Mouse (Mus musculus) kidney, postnatal 0 days (tissue): ENCODE results near the gene Gm20388. TPM values are rescaled to one million over a fixed set of nuclear protein-coding genes. Genes with fewer than 3 reads are reported as not detected.

Experiments
- ATAC-seq: fragments of 200-750 bp; cut with Nextera tagmentation; replicated peaks from 2 replicates; pipeline ENCODE4 v1.8.0; 2017; ENCODE audit warnings: low read depth, moderate number of reproducible peaks, moderate TSS enrichment, moderate library complexity; ENCODE audit not compliant: low FRiP score
- DNase-seq: peaks from one replicate; pipeline ENCODE4 v3.0.0-alpha.2; 2016; ENCODE audit warnings: low spot score
- H3K27ac ChIP-seq: fragments of 300-500 bp; sonication (generic); 2 replicates; pipeline ENCODE4 v1.5.1; 2014; ENCODE audit warnings: mild to moderate bottlenecking
- H3K27me3 ChIP-seq: fragments of 300-500 bp; sonication (generic); 2 replicates; pipeline ENCODE4 v1.6.1; 2014; ENCODE audit warnings: low read length, mixed read lengths; ENCODE audit not compliant: insufficient read depth
- H3K36me3 ChIP-seq: fragments of 300-500 bp; sonication (generic); 2 replicates; pipeline ENCODE4 v1.6.1; 2014; ENCODE audit warnings: low read length, mixed read lengths; ENCODE audit not compliant: insufficient read depth
- H3K4me1 ChIP-seq: fragments of 300-500 bp; sonication (generic); replicated peaks from 2 replicates; pipeline ENCODE4 v1.6.1; 2014; ENCODE audit warnings: antibody characterized with exemption, low read length, mixed read lengths; ENCODE audit not compliant: insufficient read depth
- H3K4me2 ChIP-seq: fragments of 300-500 bp; sonication (generic); 2 replicates; pipeline ENCODE4 v1.6.1; 2014; ENCODE audit warnings: mild to moderate bottlenecking, low read length, moderate library complexity, mixed read lengths
- H3K4me3 ChIP-seq: fragments of 300-500 bp; sonication (generic); replicated peaks from 2 replicates; pipeline ENCODE4 v1.5.1; 2014; ENCODE audit warnings: low read depth, low read length
- H3K9ac ChIP-seq: fragments of 300-500 bp; sonication (generic); 2 replicates; pipeline ENCODE4 v1.6.1; 2014; ENCODE audit warnings: low read depth, low read length
- H3K9me3 ChIP-seq: fragments of 300-500 bp; sonication (generic); replicated peaks from 2 replicates; pipeline ENCODE4 v1.6.1; 2016; ENCODE audit warnings: low read length, inconsistent platforms, mixed read lengths
- CTCF ChIP-seq: IDR thresholded peaks from 2 replicates; pipeline ENCODE4 v1.5.1; 2016; ENCODE audit warnings: antibody characterized with exemption, low read depth, mild to moderate bottlenecking, moderate library complexity
- WGBS: fragments of 180-500 bp; shearing (Covaris S2); extraction: QIAGEN DNeasy Blood & Tissue Kit; methylation state at CpG from one replicate; pipeline ENCODE4 v1.1.7; 2014; 5-methylcytosine and 5-hydroxymethylcytosine counted together
- polyA plus RNA-seq: library from polyadenylated mRNA; unstranded; fragments of >200 nt; fragmentation: Nextera tagmentation; extraction: Ambion mirVana; gene quantifications from 2 replicates; pipeline ENCODE4 v1.2.1, GENCODE M21; 2015

Gm20388 gene
- polyA plus RNA-seq, 1 experiment from 2014 or later, result not detected

- H3K36me3 ChIP-seq, result no peaks in the 10 kb centered on the region
- no peak for TF ChIP-seq CTCF
- H3K4me1 ChIP-seq, result peaks cover 23% of the 10 kb centered on the region
- no peak overlapping the region for H3K27ac ChIP-seq
- 83% methylated on average over 14 of the region's 14 CpGs for WGBS
- ATAC-seq (no peak), DNase-seq (no peak)
- H3K9me3 ChIP-seq, result no peaks in the 10 kb centered on the region
- no peak overlapping the region for H3K9ac ChIP-seq
- H3K4me2 ChIP-seq, result no peak overlapping the region
- no peaks in the 10 kb centered on the region for H3K27me3 ChIP-seq
- no peak overlapping the region for H3K4me3 ChIP-seq
Observed at GRCm38 (mm10) chr8:122515699-122516098, 2605.1 kb downstream of the Gm20388 start.

- H3K36me3 ChIP-seq, result no peaks in the 10 kb centered on the region
- peaks cover 16% of the 10 kb centered on the region for H3K4me1 ChIP-seq
- peak; percentile 85 for DNase-seq
- H3K27me3 ChIP-seq, result no peaks in the 10 kb centered on the region
- WGBS, result 23% methylated on average over 6 of the region's 6 CpGs
- H3K9ac ChIP-seq, result 0 out of 2 replicates have a peak overlapping the region, but pooled peaks have one; percentile 36
- no peak overlapping the region for H3K4me3 ChIP-seq
- TF ChIP-seq CTCF, result 0 out of 2 replicates have a peak, but pooled peaks have one; percentile 6
- peak overlapping the region; percentile 91 for H3K27ac ChIP-seq
- peak; percentile 57 for ATAC-seq
- peak overlapping the region; percentile 25 for H3K4me2 ChIP-seq
- no peaks in the 10 kb centered on the region for H3K9me3 ChIP-seq
Observed at GRCm38 (mm10) chr8:122517541-122518190, 2607.0 kb downstream of the Gm20388 start.

- Histone ChIP-seq H3K36me3 (no peaks in the 10 kb centered on the region), H3K9ac (no peak overlapping the region), H3K4me2 (no peak overlapping the region), H3K27me3 (no peaks in the 10 kb centered on the region), H3K27ac (peak overlapping the region; percentile 68), H3K9me3 (no peaks in the 10 kb centered on the region), H3K4me1 (peaks cover 44% of the 10 kb centered on the region), H3K4me3 (no peak overlapping the region)
- DNase-seq (no peak), ATAC-seq (no peak)
- WGBS, result 73% methylated on average over 11 of the region's 11 CpGs
- TF ChIP-seq CTCF, result no peak
Observed at GRCm38 (mm10) chr8:122520611-122521010, 2610.0 kb downstream of the Gm20388 start.

- Histone ChIP-seq H3K9me3 (no peaks in the 10 kb centered on the region), H3K4me3 (no peak overlapping the region), H3K27me3 (no peaks in the 10 kb centered on the region), H3K36me3 (no peaks in the 10 kb centered on the region), H3K27ac (peak overlapping the region; percentile 93), H3K4me2 (peak overlapping the region; percentile 14), H3K4me1 (peaks cover 55% of the 10 kb centered on the region), H3K9ac (no peak overlapping the region)
- WGBS, result 37% methylated on average over 14 of the region's 14 CpGs
- TF ChIP-seq CTCF, result no peak
- ATAC-seq, result peak; percentile 61
- peak; percentile 74 for DNase-seq
Observed at GRCm38 (mm10) chr8:122522796-122523651, 2612.4 kb downstream of the Gm20388 start.

- WGBS, result 12% methylated on average over 23 of the region's 23 CpGs
Observed at GRCm38 (mm10) chr8:122523652-122524360, 2613.2 kb downstream of the Gm20388 start.

GRCm38 (mm10) chr8:122524506-122524905 lies 2613.9 kb downstream of the Gm20388 start:
- TF ChIP-seq CTCF, result no peak
- no peaks in the 10 kb centered on the region for H3K27me3 ChIP-seq
- H3K9me3 ChIP-seq, result no peaks in the 10 kb centered on the region
- no peak overlapping the region for H3K4me3 ChIP-seq
- DNase-seq (no peak), ATAC-seq (no peak)
- H3K4me1 ChIP-seq, result peaks cover 51% of the 10 kb centered on the region
- H3K9ac ChIP-seq, result 0 out of 2 replicates have a peak overlapping the region, but pooled peaks have one; percentile 35
- peak overlapping the region; percentile 93 for H3K27ac ChIP-seq
- no peaks in the 10 kb centered on the region for H3K36me3 ChIP-seq
- peak overlapping the region; percentile 14; the same call in 1 of the 2 replicates for H3K4me2 ChIP-seq
- WGBS, result 25% methylated on average over 6 of the region's 6 CpGs

More at GRCm38 (mm10) chr8:122523652-122524360, 2613.2 kb downstream of the Gm20388 start:
- peak overlapping the region; percentile 35; the same call in 1 of the 2 replicates for H3K9ac ChIP-seq
- H3K27me3 ChIP-seq, result no peaks in the 10 kb centered on the region
- DNase-seq (no peak), ATAC-seq (no peak)
- H3K9me3 ChIP-seq, result no peaks in the 10 kb centered on the region
- peak overlapping the region; percentile 93 for H3K27ac ChIP-seq
- no peak for TF ChIP-seq CTCF
- peak overlapping the region; percentile 14 for H3K4me2 ChIP-seq
- H3K4me1 ChIP-seq, result peaks cover 51% of the 10 kb centered on the region
- H3K36me3 ChIP-seq, result no peaks in the 10 kb centered on the region
- no peak overlapping the region for H3K4me3 ChIP-seq
